Mouse (Mus musculus): ENCODE measurements at regions not wholly inside any gene's neighbourhood (a gene's known extent, or its start where the extent isn't known, plus 50 kb on each side); places are given as distances from the start of the nearest gene placed in this dataset.

DNA sequence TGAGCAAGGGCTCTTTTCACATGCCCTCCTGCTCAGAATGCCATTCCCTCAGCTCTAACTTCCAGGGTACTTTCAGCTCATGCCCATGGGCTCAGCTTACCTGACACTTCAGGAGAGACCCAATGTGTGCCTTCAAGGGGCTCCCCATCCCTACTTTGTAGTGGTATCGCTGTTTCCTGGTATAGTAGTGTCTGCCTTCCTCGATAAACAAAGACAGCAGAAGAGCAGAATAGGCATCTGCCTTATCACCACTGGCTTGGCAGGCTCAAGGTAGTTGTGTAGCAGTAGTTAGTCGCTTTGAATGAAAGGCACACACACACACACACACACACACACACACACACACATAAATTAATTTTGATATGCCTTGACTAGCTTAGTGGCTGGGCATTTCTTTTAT, 89.7 kb upstream of the Peli1 start:
- TF ChIP-seq POLR2A (IDR thresholded peaks at IDR 0.05; ENCODE audit: borderline replicate concordance, extremely low read depth, insufficient read depth, insufficient read length) = no peak
- Histone ChIP-seq H3K4me2 (replicated peaks; ENCODE audit: low read depth, low read length, severe bottlenecking) (no peak overlapping the region), H3K27ac (replicated peaks; ENCODE audit: low read depth, low read length) (no peak overlapping the region), H3K36me3 (ENCODE audit: control insufficient read depth, insufficient read depth, low read length) (no peaks in the 10 kb centered on the region), H3K9me3 (ENCODE audit: control insufficient read depth, low read length) (no peaks in the 10 kb centered on the region), H3K9ac (ENCODE audit: low read depth, low read length, severe bottlenecking) (no peak overlapping the region), H3K4me1 (ENCODE audit: control insufficient read depth, insufficient read depth, low read length) (no peaks in the 10 kb centered on the region), H3K4me3 (replicated peaks; ENCODE audit: low read length) (no peak overlapping the region), H3K27me3 (ENCODE audit: control insufficient read depth, insufficient read depth, low read length) (no peaks in the 10 kb centered on the region)
- ATAC-seq (ENCODE audit: low FRiP score, low read depth) (no peak), DNase-seq (ENCODE audit: low spot score) (no peak)
- WGBS = 84% methylated on average over 3 of the region's 3 CpGs

GRCm38 (mm10) chr11:21007222-21007621, 83.9 kb upstream of the Peli1 start:
- Histone ChIP-seq H3K9me3 (ENCODE audit: control insufficient read depth, low read length) (no peaks in the 10 kb centered on the region), H3K27me3 (ENCODE audit: control insufficient read depth, insufficient read depth, low read length) (no peaks in the 10 kb centered on the region), H3K36me3 (ENCODE audit: control insufficient read depth, insufficient read depth, low read length) (no peaks in the 10 kb centered on the region), H3K9ac (ENCODE audit: low read depth, low read length, severe bottlenecking) (no peak overlapping the region), H3K4me1 (ENCODE audit: control insufficient read depth, insufficient read depth, low read length) (no peaks in the 10 kb centered on the region), H3K27ac (replicated peaks; ENCODE audit: low read depth, low read length) (no peak overlapping the region), H3K4me2 (replicated peaks; ENCODE audit: low read depth, low read length, severe bottlenecking) (no peak overlapping the region), H3K4me3 (replicated peaks; ENCODE audit: low read length) (no peak overlapping the region)
- 90% methylated on average over 5 of the region's 5 CpGs for WGBS
- no peak for DNase-seq (ENCODE audit: low spot score)
- no peak for TF ChIP-seq POLR2A (IDR thresholded peaks at IDR 0.05; ENCODE audit: borderline replicate concordance, extremely low read depth, insufficient read depth, insufficient read length)
- ATAC-seq (ENCODE audit: low FRiP score, low read depth) = no peak

DNA sequence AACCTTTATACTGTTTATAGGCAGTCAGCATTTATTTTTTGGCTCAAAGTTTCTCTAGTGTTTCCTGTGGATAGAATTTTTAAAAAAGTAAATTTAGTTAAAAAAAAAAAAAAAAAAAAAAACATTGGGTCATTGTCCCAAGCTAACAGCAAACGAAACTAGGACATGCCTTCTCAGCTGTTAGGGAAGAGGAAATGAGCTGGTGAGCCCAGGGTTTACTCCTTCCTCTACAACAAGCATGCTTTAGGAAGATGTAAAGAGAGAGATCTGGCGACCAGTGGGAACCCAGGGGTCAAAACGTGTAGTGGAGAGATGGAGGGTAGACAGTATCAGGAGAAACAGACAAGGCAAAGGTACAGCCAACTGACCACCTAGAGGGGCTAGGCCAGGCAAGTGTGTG, 81.6 kb upstream of the Peli1 start:
- 74% methylated on average over 3 of the region's 3 CpGs for WGBS
- H3K36me3 ChIP-seq (ENCODE audit: control insufficient read depth, insufficient read depth, low read length) = no peaks in the 10 kb centered on the region
- H3K27ac ChIP-seq (replicated peaks; ENCODE audit: low read depth, low read length) = no peak overlapping the region
- DNase-seq (ENCODE audit: low spot score) (no peak), ATAC-seq (ENCODE audit: low FRiP score, low read depth) (no peak)
- no peak overlapping the region for H3K9ac ChIP-seq (ENCODE audit: low read depth, low read length, severe bottlenecking)
- TF ChIP-seq POLR2A (IDR thresholded peaks at IDR 0.05; ENCODE audit: borderline replicate concordance, extremely low read depth, insufficient read depth, insufficient read length) = no peak
- no peaks in the 10 kb centered on the region for H3K4me1 ChIP-seq (ENCODE audit: control insufficient read depth, insufficient read depth, low read length)
- H3K4me2 ChIP-seq (replicated peaks; ENCODE audit: low read depth, low read length, severe bottlenecking) = no peak overlapping the region
- no peaks in the 10 kb centered on the region for H3K9me3 ChIP-seq (ENCODE audit: control insufficient read depth, low read length)
- H3K4me3 ChIP-seq (replicated peaks; ENCODE audit: low read length) = no peak overlapping the region
- H3K27me3 ChIP-seq (ENCODE audit: control insufficient read depth, insufficient read depth, low read length) = no peaks in the 10 kb centered on the region

GRCm38 (mm10) chr11:21010867-21011266, 80.2 kb upstream of the Peli1 start:
- 48% methylated on average over 7 of the region's 7 CpGs for WGBS
- H3K27me3 ChIP-seq (ENCODE audit: control insufficient read depth, insufficient read depth, low read length) = no peaks in the 10 kb centered on the region
- H3K9ac ChIP-seq (ENCODE audit: low read depth, low read length, severe bottlenecking) = no peak overlapping the region
- H3K4me2 ChIP-seq (replicated peaks; ENCODE audit: low read depth, low read length, severe bottlenecking) = no peak overlapping the region
- no peaks in the 10 kb centered on the region for H3K4me1 ChIP-seq (ENCODE audit: control insufficient read depth, insufficient read depth, low read length)
- TF ChIP-seq POLR2A (IDR thresholded peaks at IDR 0.05; ENCODE audit: borderline replicate concordance, extremely low read depth, insufficient read depth, insufficient read length) = no peak
- ATAC-seq (ENCODE audit: low FRiP score, low read depth) = no peak
- H3K4me3 ChIP-seq (replicated peaks; ENCODE audit: low read length) = no peak overlapping the region
- DNase-seq (ENCODE audit: low spot score) = no peak
- H3K36me3 ChIP-seq (ENCODE audit: control insufficient read depth, insufficient read depth, low read length) = no peaks in the 10 kb centered on the region
- H3K9me3 ChIP-seq (ENCODE audit: control insufficient read depth, low read length) = no peaks in the 10 kb centered on the region
- H3K27ac ChIP-seq (replicated peaks; ENCODE audit: low read depth, low read length) = no peak overlapping the region

GRCm38 (mm10) chr11:21014250-21014649, 76.8 kb upstream of the Peli1 start:
- Histone ChIP-seq H3K4me3 (replicated peaks; ENCODE audit: low read length) (no peak overlapping the region), H3K9ac (ENCODE audit: low read depth, low read length, severe bottlenecking) (no peak overlapping the region), H3K9me3 (ENCODE audit: control insufficient read depth, low read length) (no peaks in the 10 kb centered on the region), H3K36me3 (ENCODE audit: control insufficient read depth, insufficient read depth, low read length) (no peaks in the 10 kb centered on the region), H3K4me1 (ENCODE audit: control insufficient read depth, insufficient read depth, low read length) (no peaks in the 10 kb centered on the region), H3K27ac (replicated peaks; ENCODE audit: low read depth, low read length) (no peak overlapping the region), H3K4me2 (replicated peaks; ENCODE audit: low read depth, low read length, severe bottlenecking) (no peak overlapping the region), H3K27me3 (ENCODE audit: control insufficient read depth, insufficient read depth, low read length) (no peaks in the 10 kb centered on the region)
- TF ChIP-seq POLR2A (IDR thresholded peaks at IDR 0.05; ENCODE audit: borderline replicate concordance, extremely low read depth, insufficient read depth, insufficient read length) = no peak
- ATAC-seq (ENCODE audit: low FRiP score, low read depth) = no peak
- 61% methylated on average over 3 of the region's 3 CpGs for WGBS
- no peak for DNase-seq (ENCODE audit: low spot score)

DNA sequence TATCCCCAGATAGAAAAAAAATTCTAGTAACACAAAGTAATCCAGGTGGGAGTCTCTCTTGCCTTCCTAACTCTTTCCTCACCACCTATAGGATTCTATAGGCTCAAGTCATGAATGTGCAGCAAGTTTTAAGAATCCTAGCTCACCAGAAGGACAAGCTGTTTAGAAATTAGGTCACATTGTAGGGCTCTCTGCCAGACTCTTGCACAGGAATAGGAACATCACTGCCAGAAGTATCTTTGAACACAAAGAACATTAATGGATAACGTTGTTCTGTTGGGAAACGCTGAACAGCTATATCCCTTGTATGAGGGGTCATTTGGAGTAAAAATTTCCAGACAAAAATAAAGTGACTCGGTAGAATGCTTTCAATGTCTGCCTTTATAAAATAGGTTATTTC, 75.6 kb upstream of the Peli1 start:
- WGBS = 79% methylated on average over 3 of the region's 3 CpGs
- no peak for TF ChIP-seq POLR2A (IDR thresholded peaks at IDR 0.05; ENCODE audit: borderline replicate concordance, extremely low read depth, insufficient read depth, insufficient read length)
- Histone ChIP-seq H3K36me3 (ENCODE audit: control insufficient read depth, insufficient read depth, low read length) (no peaks in the 10 kb centered on the region), H3K4me2 (replicated peaks; ENCODE audit: low read depth, low read length, severe bottlenecking) (no peak overlapping the region), H3K27ac (replicated peaks; ENCODE audit: low read depth, low read length) (no peak overlapping the region), H3K9ac (ENCODE audit: low read depth, low read length, severe bottlenecking) (no peak overlapping the region), H3K27me3 (ENCODE audit: control insufficient read depth, insufficient read depth, low read length) (no peaks in the 10 kb centered on the region), H3K4me1 (ENCODE audit: control insufficient read depth, insufficient read depth, low read length) (no peaks in the 10 kb centered on the region), H3K4me3 (replicated peaks; ENCODE audit: low read length) (no peak overlapping the region), H3K9me3 (ENCODE audit: control insufficient read depth, low read length) (no peaks in the 10 kb centered on the region)
- DNase-seq (ENCODE audit: low spot score) (peak; percentile 17), ATAC-seq (ENCODE audit: low FRiP score, low read depth) (no peak)

Data from limb, embryonic 14.5 days (tissue).